Mouse (Mus musculus): ENCODE results near the gene Gm3573.
"Not testable (repeated sequence)": the region's sequence is repeated elsewhere in the genome, so short reads cannot be mapped to it uniquely, and the experiment has no call there.

Gene Gm3573

GRCm38 (mm10) chr14:42190691-42191090 lies at the start of gene Gm3573:
Gene Gm3573 (minus strand): TSS chr14:42190791.
- DNase-seq (ENCODE audit: low read depth, low spot score) = not testable (repeated sequence)

GRCm38 (mm10) chr14:42216766-42217537 lies 26.4 kb upstream of the Gm3573 start:
- DNase-seq (ENCODE audit: low read depth, low spot score) = not testable (repeated sequence)

GRCm38 (mm10) chr14:42183936-42184335 lies 6.7 kb downstream of the Gm3573 start:
- not testable (repeated sequence) for DNase-seq (ENCODE audit: low read depth, low spot score)

- not testable (repeated sequence) for DNase-seq (ENCODE audit: low read depth, low spot score)
Observed at GRCm38 (mm10) chr14:42162522-42162921, 28.1 kb downstream of the Gm3573 start, which contains the start of gene Gm17027. Gene Gm17027 (minus strand): TSS chr14:42162622.

All from retina, postnatal 7 days (tissue).